Mouse (Mus musculus) right cerebral cortex, adult 2 months (tissue): ENCODE data around the gene Aaed1.
A peak's percentile ranks its signal among the peaks of the same experiment; 100 is the strongest.

ENCODE experiments used
- DNase-seq, 2 experiments: peaks; one replicate each; pipeline ENCODE4 v3.0.0; 2021 to 2022; ENCODE audit warnings: low spot score in 2 of 2

The Aaed1 gene

DNA sequence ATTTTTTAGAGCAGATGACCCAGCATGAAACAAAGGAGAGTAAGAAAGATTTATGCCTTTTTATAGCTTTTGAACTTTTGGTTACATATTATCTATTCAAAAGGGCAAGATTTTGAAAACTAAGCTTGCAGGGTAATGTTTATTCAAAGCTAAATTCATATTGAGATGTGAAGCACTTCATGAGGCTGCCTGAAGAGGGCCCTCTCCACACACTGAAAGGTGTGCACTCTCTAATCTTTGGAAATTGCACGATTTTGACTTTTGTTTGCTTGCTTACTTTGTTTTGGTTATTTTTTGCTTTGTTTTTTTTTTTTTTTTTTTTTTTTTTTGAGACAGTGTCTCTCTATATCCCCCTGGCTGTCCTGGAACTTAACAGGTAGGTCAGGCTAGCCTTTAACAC is 62.1 kb downstream of the Aaed1 start:
- no peak for DNase-seq

DNA sequence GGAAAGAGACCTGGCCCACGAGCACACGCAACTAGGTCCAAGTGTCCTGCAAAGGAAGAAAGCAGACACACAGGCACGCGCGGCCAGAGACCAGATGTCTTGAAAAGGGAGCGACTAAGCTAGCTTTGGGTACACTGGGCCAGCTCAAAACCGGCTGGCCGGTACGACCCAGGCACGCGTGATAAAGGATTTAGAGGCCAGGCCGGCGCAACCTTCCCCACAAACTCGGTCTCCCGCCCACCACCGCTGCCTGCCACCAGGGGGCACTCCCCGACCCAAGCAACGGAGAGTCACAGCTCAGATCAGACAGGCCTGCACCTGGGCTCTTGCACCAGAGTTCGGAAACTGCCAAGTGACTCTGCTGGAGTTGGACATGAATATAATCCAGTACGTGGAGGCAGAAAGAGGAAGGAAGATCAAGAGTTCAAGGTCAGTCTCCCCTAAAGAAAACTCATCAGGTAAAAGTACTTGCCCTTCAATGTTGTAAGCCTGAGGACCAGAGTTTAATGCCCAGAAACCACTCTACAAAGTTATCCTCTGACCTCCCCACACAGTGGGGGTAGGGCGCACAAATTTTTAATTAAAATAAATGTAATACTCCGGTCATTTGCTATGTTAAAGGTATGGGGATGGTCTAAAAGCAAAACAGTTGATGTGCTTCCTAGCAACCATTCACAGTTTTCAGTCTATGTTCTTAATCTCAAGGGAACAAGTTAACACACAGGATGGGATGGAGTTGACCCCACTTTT is 63.6 kb downstream of the Aaed1 start:
- peak; percentile 83 to 84 for DNase-seq

DNA sequence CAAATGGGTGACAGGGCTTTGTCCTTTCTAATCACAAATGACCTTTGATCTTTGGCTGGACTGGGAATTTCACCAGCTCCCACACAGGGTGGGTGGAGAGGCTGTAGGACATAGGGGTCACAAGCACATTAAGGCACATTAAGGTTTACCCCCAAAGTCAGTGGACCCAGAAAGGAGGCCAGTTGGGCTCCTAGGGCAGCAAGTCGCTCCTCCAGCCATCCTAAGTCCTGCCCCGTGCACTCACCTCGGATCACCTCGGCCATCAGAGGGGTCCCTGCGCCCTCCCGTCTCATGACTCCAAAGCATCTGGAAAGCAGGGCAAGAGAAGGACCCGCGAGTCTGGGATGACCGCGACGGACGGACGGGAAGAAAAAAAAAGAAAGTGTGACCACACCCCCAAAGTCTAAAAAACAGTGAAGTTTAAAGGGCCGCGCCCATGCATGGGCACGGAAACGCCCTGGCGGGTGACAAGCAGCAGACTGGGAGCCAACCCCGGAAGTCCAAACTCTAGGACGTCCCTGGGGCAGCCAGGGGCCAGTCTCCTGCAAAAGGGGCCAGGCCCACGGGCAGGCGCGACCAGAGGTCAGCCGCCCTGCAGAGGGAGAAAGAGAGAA is 64.2 kb downstream of the Aaed1 start:
- no peak for DNase-seq

DNA sequence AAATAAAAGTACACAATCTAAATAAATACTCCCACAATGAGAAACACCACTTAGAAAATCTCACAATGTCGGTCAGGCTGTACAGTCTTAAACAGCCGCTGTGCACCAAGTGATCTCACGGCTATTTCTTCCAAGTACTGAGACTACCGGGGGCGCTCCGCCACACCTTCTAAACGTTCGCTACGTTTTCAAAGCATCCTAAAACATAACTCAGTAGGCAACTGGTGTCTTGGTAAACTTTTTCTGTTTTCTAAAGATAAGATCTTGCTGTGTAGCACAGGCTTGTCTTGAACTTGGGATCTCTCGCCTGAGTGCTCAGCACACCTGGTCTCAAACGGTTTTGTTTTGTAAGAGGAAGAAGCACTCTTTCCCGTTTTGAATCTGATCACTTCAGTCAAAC is 66.4 kb downstream of the Aaed1 start:
- no peak for DNase-seq

DNA sequence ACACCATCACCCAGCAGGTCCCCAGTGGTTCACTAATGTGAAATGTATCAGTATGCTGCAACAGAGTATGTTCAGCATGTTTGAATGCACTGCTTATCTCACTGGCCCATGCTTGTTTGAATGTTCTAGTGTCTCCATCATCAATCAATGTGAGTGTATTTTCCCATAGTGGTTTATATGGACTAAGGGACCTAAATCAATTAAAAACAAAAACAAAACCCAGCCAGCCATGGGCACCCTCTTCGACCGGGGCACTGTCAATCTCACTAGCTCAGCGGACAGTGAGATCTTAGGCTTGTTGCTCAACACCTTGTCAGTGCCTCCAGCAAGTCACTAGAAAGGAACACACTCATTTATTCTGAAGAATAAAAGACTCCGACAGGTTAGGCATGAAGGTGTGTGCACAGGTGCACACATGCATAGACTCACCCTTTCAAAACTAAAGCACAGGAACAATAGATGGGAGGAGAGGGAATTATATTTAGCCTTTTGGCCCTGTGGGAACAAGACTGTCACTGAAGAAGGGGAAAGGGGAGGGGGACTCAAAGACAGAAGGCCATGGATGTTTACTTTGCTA is 67.7 kb downstream of the Aaed1 start:
- no peak for DNase-seq

DNA sequence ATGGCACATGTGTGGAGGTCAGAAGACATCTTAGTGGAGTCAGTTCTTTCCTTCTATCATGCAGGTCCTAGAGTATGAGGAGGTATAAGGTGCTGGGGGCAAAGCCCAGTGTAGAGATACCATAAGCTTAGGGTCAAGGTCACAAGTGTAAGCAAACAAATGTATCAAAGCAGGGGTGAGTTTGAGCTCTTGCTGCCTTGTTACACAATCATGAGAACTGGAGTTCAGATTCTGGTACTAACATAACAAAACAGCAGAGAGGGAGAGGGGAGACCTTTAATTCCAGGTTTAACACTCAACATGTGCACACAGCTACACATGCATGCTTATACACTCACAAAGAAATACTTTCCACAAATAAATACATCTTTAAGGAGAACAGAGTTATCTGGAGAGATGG is 69.8 kb downstream of the Aaed1 start:
- DNase-seq = no peak

DNA sequence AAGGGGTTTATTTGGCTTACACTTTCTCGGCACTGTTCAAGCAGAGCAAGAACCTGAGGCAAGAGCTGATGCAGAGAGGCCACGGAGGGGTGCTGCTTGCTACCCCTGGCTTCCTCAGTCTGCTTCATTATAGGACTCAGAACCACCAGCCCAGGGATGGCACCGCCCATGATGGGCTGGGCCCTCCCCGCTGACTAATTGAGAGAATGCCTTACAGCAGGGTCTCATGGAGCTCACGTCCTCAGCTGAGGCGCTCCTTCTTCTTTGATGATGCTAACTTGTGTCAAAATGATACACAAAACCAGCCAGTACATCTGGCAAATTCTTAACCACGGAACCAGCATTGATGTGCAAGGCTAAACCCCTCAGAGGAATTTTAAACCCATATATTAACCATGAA is 71.9 kb downstream of the Aaed1 start:
- DNase-seq = no peak

DNA sequence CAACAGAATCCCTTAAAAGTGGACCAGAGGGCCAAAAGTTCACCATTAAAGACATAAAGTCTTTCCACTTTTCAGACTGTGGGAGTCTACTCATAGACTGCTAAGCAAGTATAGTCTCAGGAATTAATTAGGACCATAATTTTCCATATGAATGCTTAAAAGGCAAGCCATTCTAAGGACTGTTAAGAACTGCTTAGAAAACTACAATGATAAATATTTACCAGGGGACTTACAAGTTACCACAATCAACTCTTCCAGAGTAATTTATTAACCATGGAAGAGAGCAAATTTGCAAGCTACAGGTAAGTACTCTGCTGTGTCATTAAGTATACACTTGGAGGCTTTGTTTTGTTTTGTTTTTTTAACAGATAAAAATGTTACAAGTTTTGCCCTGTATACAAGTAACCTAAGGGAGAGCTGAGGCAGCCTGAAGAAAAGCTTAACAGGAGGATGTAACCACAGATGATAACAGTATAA is 74.8 kb downstream of the Aaed1 start:
- DNase-seq = no peak

DNA sequence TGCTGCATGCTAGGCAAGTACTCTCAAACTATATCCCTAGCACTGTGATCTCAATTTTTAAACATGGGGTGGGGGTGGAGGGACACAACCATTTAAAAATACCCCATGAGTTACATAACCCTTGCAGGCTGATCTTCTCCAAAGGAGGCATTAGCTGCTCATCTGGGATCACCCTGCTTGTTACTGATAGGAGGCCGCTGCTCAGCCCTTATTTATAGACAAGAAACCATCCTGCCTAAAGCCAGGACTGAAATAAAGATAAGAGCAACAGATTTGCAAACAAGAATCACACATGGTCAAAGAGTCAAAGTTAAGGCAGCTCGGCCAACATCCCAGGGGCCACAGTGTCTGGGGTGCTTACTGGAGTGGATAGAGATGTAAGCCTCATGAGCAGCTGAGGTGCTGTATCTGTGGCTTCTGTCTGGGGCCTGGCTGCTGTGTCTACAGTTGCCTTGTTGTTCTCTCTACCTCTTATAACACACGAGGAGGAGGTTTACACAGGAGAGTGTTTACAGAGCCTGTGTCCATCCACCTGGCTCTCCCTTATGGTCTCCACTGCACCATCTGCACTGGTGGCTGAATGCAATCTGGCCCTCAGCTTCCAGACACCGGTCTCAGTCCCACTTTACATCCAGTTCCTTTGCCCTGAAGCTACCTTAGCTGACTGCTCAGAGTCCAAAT is 75.4 kb downstream of the Aaed1 start:
- no peak for DNase-seq

DNA sequence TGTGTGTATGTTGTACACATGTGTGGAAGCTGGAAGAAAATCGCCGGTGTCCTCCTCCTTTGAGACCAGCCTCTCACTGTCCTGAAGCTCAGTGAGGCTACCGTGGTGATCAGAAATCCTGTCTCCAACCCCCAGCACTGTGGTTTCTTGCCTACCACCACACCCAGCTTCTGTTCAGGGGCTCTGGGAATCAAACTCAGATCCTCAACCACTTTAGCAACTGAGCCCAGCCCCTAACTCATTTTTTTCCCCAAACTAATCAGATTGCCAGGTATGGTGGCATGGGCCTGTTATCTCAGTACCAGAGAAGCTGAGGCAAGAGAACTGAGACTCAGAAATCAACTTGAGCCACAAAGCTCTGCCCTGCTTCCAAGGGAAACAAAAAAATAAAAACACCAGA is 76.7 kb downstream of the Aaed1 start:
- DNase-seq = no peak

DNA sequence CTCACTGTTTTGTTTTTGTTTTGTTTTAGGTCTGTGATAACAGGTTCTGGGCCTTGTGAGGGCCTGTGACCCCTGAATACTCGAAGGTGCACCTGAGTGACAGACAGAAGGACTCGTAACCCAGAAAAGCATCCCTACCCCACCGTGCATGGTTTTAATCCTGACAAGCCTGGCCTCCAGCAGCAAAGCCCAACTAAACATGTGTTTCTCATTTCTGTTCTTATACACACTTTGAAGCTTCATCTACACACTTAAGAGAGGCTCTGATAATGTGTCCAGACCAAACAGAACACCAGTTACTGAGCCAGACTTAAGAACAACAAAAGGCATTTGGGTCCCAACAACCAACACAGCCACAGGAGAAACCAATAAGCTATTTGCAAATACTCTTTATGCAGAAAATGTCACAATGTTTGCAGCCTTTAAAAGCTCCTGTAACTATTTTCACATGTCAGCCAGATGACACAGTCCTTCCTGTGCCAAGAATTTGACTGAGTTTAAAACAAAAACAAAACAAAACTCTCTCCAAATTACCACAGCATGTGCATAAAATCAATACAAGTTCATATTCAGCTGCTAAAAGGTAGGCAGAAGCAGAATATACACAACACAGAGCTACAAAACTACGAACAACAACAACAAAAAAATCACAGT is 77.3 kb downstream of the Aaed1 start:
- no peak for DNase-seq

DNA sequence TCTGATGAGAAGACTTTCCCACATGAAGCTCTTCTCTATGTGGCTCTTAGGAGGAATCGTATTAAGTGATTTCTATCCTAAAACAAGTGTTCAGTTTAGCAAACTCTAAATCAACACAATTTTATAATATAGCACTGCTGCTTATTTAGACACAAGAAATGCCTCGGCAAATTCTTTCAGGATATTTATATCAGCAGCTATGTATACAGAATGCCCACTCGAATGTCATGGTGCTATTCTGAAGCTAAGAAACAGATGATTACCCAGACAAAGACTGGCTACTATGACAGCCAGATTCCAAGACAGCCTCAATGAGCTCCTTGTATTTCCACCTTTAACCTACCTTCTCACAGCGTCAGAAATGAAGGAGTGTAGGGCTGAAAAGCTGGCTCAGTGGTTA is 79.4 kb downstream of the Aaed1 start:
- DNase-seq = no peak

DNA sequence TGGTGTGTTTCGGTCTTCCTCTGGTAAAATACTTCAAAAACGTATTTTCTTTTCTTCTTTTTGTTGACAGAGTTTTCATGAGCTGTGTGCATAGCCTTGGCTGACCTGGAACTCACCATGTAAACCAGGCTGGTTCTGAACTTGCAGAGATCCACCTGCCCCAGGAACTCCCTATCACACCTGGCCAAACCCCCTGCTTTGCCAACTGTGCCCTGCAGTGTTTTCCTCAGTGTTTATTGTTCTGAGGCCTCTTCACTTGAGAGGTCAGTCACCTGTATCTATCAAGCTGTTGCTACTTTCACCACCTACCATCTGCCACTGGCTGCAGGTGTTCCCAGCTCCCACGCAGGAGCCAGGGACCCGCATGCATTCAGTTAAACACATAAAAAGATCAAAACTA is 85.8 kb downstream of the Aaed1 start:
- no peak for DNase-seq

DNA sequence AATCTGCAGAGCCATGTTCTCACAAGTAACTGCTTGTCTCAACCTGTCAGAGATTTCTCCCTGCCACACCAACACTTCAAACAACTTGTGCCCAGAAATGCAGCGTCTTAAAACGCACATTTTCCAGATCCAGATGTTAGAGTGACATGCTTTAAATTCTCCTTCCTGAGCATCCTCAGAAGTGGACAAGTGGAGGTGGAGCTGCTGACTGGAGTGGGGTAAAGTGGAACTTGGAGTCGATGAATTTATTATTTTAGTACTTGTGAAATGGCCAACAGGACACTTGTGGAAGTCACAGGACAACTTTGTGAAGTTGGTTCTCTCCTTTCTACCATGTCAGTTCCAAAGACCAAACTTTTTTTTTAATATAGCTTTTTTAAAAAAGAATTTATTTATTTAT is 86.8 kb downstream of the Aaed1 start:
- no peak for DNase-seq
